Mouse (Mus musculus): ENCODE data around the gene Gpd1. TPM values are rescaled to one million over a fixed set of nuclear protein-coding genes. Genes with fewer than 3 reads are reported as not detected.

The Gpd1 gene
- total and polyA plus RNA-seq, 3 experiments, result 0.24 to 0.56 (median 0.25) TPM

- Histone ChIP-seq H3K4me2 (ENCODE audit: insufficient read depth, low read depth, poor library complexity, severe bottlenecking) (peak overlapping the region; percentile 53), H3K36me3 (replicated peaks in 1 of 2; ENCODE audit: control insufficient read depth in 1 of 2, insufficient read depth in 1 of 2, low read length in 1 of 2) (peaks cover 12 to 55% of the 10 kb centered on the region in 2 experiments), H3K4me1 (ENCODE audit: control insufficient read depth in 1 of 2, insufficient read depth in 2 of 2) (peaks cover 4 to 21% of the 10 kb centered on the region in 2 experiments; a peak in 2 of 4 replicates), H3K9me3 (replicated peaks; ENCODE audit: low read length) (peaks cover 4% of the 10 kb centered on the region), H3K4me3 (replicated peaks in 1 of 3; ENCODE audit: low read depth in 2 of 3, low read length in 2 of 3, poor library complexity in 1 of 3) (peak overlapping the region in 2 of 3 experiments; percentile 83 to 98), H3K9ac (ENCODE audit: insufficient read depth, low read depth) (peak overlapping the region; percentile 10; the same call in 1 of the 2 replicates), H3K79me2 (replicated peaks; ENCODE audit: control insufficient read depth, extremely low read depth, insufficient read depth, poor library complexity, severe bottlenecking) (peaks cover 11% of the 10 kb centered on the region; the same call in 1 of the 2 replicates), H3K27ac (ENCODE audit: insufficient read depth, low read depth) (no peak overlapping the region), H3K27me3 (replicated peaks) (no peaks in the 10 kb centered on the region)
- peak; percentile 32 for DNase-seq (ENCODE audit: extremely low read depth)
- in situ Hi-C loops (cut with MboI; ENCODE audit: low pct_ligation_motif_present, low pct_unique_long_range_greater_than_20kb, low sequenced_read_pairs), result loop anchor here (5.0 kb wide), 2 partner anchors 48 to 183 kb away; partner anchors contain the start of gene Cers5
- TF ChIP-seq JUND (conservative IDR thresholded peaks at IDR 0.05; ENCODE audit: low read depth, low read length) (no peak), RCOR1 (conservative IDR thresholded peaks at IDR 0.05; ENCODE audit: low read depth, low read length) (no peak), HCFC1 (IDR thresholded peaks at IDR 0.05; ENCODE audit: low read depth, low read length) (no peak), MXI1 (IDR thresholded peaks at IDR 0.05; ENCODE audit: low read depth, low read length) (no peak), ETS1 (conservative IDR thresholded peaks at IDR 0.05; ENCODE audit: low read depth, low read length) (no peak), MEF2A (IDR thresholded peaks at IDR 0.05; ENCODE audit: borderline replicate concordance, low read depth, low read length) (peak; percentile 87), CTCF (conservative IDR thresholded peaks at IDR 0.05 in 1 of 2, IDR thresholded peaks at IDR 0.05 in 1 of 2; ENCODE audit: low read depth in 2 of 2, low read length in 2 of 2) (peak in 1 of 2 experiments; percentile 59; a peak in 2 of 4 replicates), EP300 (IDR thresholded peaks at IDR 0.05; ENCODE audit: low read length) (no peak), SMC3 (IDR thresholded peaks at IDR 0.05; ENCODE audit: low read depth, low read length) (peak; percentile 36), ZC3H11A (IDR thresholded peaks at IDR 0.05; ENCODE audit: low read depth, low read length) (no peak), MAFK (IDR thresholded peaks at IDR 0.05; ENCODE audit: insufficient replicate concordance, low read length) (no peak), TCF12 (IDR thresholded peaks at IDR 0.05; ENCODE audit: low read depth, low read length) (peak; percentile 24; the same call in 1 of the 2 replicates), BHLHE40 (IDR thresholded peaks at IDR 0.05; ENCODE audit: low read depth, low read length) (no peak), RAD21 (IDR thresholded peaks at IDR 0.05; ENCODE audit: low read depth, low read length) (peak; percentile 8), IRF4 (IDR thresholded peaks at IDR 0.05; ENCODE audit: low read depth, low read length) (no peak)
- dilution Hi-C loops (cut with MboI; ENCODE audit: extremely low pct_ligation_motif_present, extremely low pct_unique_long_range_greater_than_20kb, low sequenced_read_pairs), result no loop called here
These were observed 7.1 kb downstream of the Gpd1 start for GRCm38 (mm10) chr15:99724292-99725021.

DNA sequence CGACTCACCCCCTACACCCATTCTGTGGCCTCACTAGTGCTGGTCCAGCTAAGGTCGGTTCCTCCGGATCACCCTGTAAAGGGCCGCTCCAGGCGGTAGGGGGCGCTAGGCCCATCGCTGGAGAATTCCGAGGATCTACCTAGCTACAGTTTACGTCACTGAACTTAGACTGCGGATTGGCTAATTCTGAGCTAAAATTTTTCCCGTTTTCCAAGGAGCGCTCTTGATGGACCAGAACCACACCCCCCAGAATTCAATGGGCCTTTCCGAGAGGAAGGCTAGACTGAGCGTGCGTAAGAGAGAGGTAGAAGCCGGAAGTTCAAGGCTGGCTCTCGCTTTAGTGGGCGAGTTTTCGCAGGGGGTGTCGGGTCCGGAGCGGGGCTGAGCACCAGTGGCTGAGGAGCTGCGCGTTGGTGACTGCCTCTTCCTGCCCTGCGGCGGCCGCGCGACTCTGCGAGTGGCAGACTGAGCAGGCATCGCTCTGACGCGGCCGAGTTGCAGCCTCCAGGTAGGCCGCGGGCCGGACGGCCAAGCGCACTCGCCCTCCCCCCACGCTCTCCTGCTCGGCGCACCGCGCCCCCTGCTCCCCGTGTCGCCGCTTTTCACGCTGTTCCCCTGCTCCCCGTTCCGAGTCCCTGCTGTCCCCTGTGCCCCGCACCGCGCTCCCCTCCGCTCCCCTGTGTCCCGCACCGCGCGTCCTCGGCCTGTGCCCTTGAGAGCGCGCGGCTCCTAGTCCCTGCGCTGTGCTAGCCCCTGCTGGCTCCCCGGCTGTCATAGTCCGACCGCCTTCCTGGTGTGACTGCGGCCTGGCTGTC, 8.2 kb downstream of the Gpd1 start, which contains the start of gene Cox14:
Cox14 (plus strand) TSS at position 278 of the 815 bp plus-strand sequence.
- Histone ChIP-seq H3K4me3 (replicated peaks in 1 of 3; ENCODE audit: low read depth in 2 of 3, low read length in 2 of 3, poor library complexity in 1 of 3) (peak within 1 kb of the TSS; percentile 83 to 99 (median 98)), H3K79me2 (replicated peaks; ENCODE audit: control insufficient read depth, extremely low read depth, insufficient read depth, poor library complexity, severe bottlenecking) (peaks cover 11% of the 10 kb centered on the region; the same call in 1 of the 2 replicates), H3K4me1 (ENCODE audit: control insufficient read depth in 1 of 2, insufficient read depth in 2 of 2) (peaks cover 4 to 21% of the 10 kb centered on the region in 2 experiments; a peak in 2 of 4 replicates), H3K36me3 (replicated peaks in 1 of 2; ENCODE audit: control insufficient read depth in 1 of 2, insufficient read depth in 1 of 2, low read length in 1 of 2) (peaks cover 14 to 57% of the 10 kb centered on the region in 2 experiments), H3K9ac (ENCODE audit: insufficient read depth, low read depth) (peak within 1 kb of the TSS; percentile 72), H3K4me2 (ENCODE audit: insufficient read depth, low read depth, poor library complexity, severe bottlenecking) (peak within 1 kb of the TSS; percentile 81), H3K9me3 (replicated peaks; ENCODE audit: low read length) (peaks cover 4% of the 10 kb centered on the region), H3K27me3 (replicated peaks) (no peaks in the 10 kb centered on the region), H3K27ac (ENCODE audit: insufficient read depth, low read depth) (peak within 1 kb of the TSS; percentile 81)
- dilution Hi-C loops (cut with MboI; ENCODE audit: extremely low pct_ligation_motif_present, extremely low pct_unique_long_range_greater_than_20kb, low sequenced_read_pairs), result no loop called here
- DNase-seq (ENCODE audit: extremely low read depth), result peak; percentile 100
- in situ Hi-C loops (cut with MboI; ENCODE audit: low pct_ligation_motif_present, low pct_unique_long_range_greater_than_20kb, low sequenced_read_pairs), result loop anchor here (5.0 kb wide), 2 partner anchors 47 to 182 kb away; partner anchors contain the start of gene Cers5
- no peak for TF ChIP-seq CHD1 (IDR thresholded peaks at IDR 0.05; ENCODE audit: low read depth, low read length)
- peak; percentile 92 for TF ChIP-seq HCFC1 (IDR thresholded peaks at IDR 0.05; ENCODE audit: low read depth, low read length)
- TF ChIP-seq SMC3 (IDR thresholded peaks at IDR 0.05; ENCODE audit: low read depth, low read length), result peak; percentile 51
- peak; percentile 52 for TF ChIP-seq RAD21 (IDR thresholded peaks at IDR 0.05; ENCODE audit: low read depth, low read length)
- TF ChIP-seq RCOR1 (conservative IDR thresholded peaks at IDR 0.05; ENCODE audit: low read depth, low read length), result no peak
- peak; percentile 60; the same call in 1 of the 2 replicates for TF ChIP-seq MAX (IDR thresholded peaks at IDR 0.05; ENCODE audit: low read length)
- TF ChIP-seq MYC (IDR thresholded peaks at IDR 0.05; ENCODE audit: low read depth, low read length), result peak; percentile 55
- 0 out of 2 replicates have a peak, but pooled peaks have one; percentile 64 for TF ChIP-seq MAZ (IDR thresholded peaks at IDR 0.05; ENCODE audit: low read depth, low read length)
- peak; percentile 73; the same call in 1 of the 2 replicates for TF ChIP-seq UBTF (IDR thresholded peaks at IDR 0.05; ENCODE audit: low read depth, low read length)
- no peak; the same call in 1 of the 2 replicates for TF ChIP-seq ETS1 (conservative IDR thresholded peaks at IDR 0.05; ENCODE audit: low read depth, low read length)
- TF ChIP-seq NRF1 (IDR thresholded peaks at IDR 0.05; ENCODE audit: low read depth, low read length), result peak; percentile 90
- TF ChIP-seq IRF4 (IDR thresholded peaks at IDR 0.05; ENCODE audit: low read depth, low read length), result peak; percentile 61; the same call in 1 of the 2 replicates
- no peak; the same call in 1 of the 2 replicates for TF ChIP-seq ZNF384 (IDR thresholded peaks at IDR 0.05; ENCODE audit: low read depth, low read length)
- TF ChIP-seq TCF12 (IDR thresholded peaks at IDR 0.05; ENCODE audit: low read depth, low read length), result peak; percentile 67
- peak; percentile 87 for TF ChIP-seq ZMIZ1 (IDR thresholded peaks at IDR 0.05; ENCODE audit: low read depth, low read length)
- peak; percentile 97 for TF ChIP-seq ELF1 (IDR thresholded peaks at IDR 0.05; ENCODE audit: low read depth, low read length)
- peak; percentile 87; the same call in 1 of the 2 replicates for TF ChIP-seq KAT2A (IDR thresholded peaks at IDR 0.05; ENCODE audit: insufficient replicate concordance, low read length)
- peak; percentile 99 for TF ChIP-seq CHD2 (IDR thresholded peaks at IDR 0.05; ENCODE audit: low read length)
